Mouse (Mus musculus): Measurements from ENCODE around the gene Ninj1. TPM values are rescaled to one million over a fixed set of nuclear protein-coding genes. Genes with fewer than 3 reads are reported as not detected.

The Ninj1 gene
- polyA plus RNA-seq, 1 experiment from 2014 or later, result 52.5 TPM

DNA sequence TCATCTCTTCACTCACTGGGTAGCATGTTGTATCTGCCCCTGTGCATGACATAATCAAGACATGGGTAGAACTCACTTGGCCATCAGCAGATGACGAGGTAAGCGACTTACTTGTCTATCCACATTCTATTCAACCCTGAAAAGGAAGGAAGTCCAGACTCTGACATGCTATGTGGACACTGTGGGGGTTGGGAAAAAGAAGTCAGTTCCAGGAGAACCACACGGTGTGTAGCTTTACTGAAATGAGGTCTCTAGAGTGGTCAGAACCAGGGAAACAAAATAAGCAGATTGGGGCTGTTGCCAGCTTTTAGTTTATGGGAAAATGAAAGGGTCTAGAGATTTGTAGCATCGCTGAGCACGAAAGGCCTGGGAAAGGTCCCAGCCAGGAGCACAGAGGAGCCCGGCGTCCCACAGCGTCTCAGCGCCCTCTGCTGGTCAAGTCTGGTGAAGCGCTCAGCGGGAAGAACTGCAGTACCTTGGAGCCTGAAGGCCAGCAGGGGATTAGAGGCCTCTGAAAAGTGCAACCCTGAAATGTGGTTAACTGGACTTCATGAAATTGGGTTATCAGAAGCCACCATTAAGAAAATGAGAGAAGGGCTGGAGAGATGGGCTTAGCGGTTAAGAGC is 14.2 kb upstream of the Ninj1 start:
- no peaks in the 10 kb centered on the region for H3K9me3 ChIP-seq
- H3K36me3 ChIP-seq, result no peaks in the 10 kb centered on the region
- no peak overlapping the region for H3K27ac ChIP-seq
- H3K9ac ChIP-seq, result no peak overlapping the region
- no peak overlapping the region for H3K4me2 ChIP-seq
- WGBS, result 7% methylated on average over 12 of the region's 12 CpGs
- no peak overlapping the region for H3K4me3 ChIP-seq (replicated peaks)
- ATAC-seq (ENCODE audit: insufficient read depth, low FRiP score, low read depth), result peak; percentile 67
- H3K4me1 ChIP-seq, result no peaks in the 10 kb centered on the region
- H3K27me3 ChIP-seq (replicated peaks), result no peaks in the 10 kb centered on the region

DNA sequence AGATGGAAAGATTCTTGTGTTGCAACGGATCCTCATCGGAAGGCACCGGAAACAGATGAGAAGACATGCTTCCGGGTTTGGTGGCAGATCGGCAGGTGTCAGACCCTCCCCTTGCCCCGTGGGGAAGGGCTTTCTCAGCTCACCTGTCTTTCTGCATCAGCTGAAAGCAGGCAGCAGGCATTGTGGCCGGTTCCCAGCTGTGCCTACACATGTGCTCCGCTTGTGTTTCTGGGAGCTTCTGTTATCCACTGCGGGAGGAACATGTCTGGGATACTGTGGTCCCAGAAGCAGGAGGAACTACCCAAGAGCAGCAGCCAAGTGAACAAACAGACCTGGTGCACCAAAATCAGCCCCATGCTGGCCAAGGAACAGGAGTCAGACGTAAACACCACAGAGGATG is 11.8 kb upstream of the Ninj1 start:
- Histone ChIP-seq H3K27me3 (replicated peaks) (no peaks in the 10 kb centered on the region), H3K9me3 (no peaks in the 10 kb centered on the region), H3K4me2 (no peak overlapping the region), H3K27ac (no peak overlapping the region), H3K4me1 (peaks cover 6% of the 10 kb centered on the region; the same call in 1 of the 2 replicates), H3K9ac (no peak overlapping the region), H3K4me3 (replicated peaks) (no peak overlapping the region), H3K36me3 (no peaks in the 10 kb centered on the region)
- 73% methylated on average over 10 of the region's 10 CpGs for WGBS
- no peak for ATAC-seq (ENCODE audit: insufficient read depth, low FRiP score, low read depth)

DNA sequence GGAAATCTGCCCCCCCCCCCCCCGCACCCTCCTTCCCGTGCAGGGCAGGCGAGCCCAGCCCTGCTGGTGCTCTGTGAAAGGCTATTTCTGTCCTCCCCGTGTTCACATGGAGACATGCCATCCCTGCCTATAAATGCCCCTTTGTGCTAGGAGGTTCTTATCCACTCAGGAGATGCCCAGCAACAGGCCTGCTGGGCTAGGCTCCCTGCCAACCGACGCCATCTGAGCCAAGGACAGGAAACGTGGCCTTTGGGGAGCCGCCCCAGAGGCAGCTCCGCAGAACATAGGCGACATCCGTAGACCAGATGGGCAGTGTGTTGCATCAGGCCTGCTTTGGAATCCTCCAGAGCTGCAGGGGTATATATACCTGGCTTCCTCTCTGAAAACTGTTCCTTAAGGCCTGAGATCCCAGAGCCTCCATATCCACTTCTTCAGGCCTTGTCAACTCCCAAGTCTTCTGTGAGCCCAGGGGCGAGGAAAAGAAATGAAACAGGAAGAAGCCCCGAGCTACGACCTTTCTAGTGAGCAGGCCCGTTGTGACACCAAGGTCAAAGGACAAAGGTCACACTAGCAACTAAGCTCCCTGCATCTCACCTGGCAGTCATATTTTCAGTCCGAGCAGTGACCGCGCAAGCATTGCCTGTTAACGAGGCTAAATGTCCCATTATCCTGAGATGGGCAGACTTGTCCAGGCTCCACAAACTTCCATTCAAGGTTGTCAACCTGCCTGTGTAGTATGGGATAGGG is 8.3 kb upstream of the Ninj1 start:
- Histone ChIP-seq H3K4me1 (peaks cover 18% of the 10 kb centered on the region), H3K4me2 (no peak overlapping the region), H3K27me3 (replicated peaks) (no peaks in the 10 kb centered on the region), H3K36me3 (no peaks in the 10 kb centered on the region), H3K9me3 (no peaks in the 10 kb centered on the region), H3K27ac (no peak overlapping the region), H3K9ac (no peak overlapping the region), H3K4me3 (replicated peaks) (no peak overlapping the region)
- WGBS, result 68% methylated on average over 19 of the region's 19 CpGs
- ATAC-seq (ENCODE audit: insufficient read depth, low FRiP score, low read depth), result peak; percentile 48; the same call in 1 of the 2 replicates

DNA sequence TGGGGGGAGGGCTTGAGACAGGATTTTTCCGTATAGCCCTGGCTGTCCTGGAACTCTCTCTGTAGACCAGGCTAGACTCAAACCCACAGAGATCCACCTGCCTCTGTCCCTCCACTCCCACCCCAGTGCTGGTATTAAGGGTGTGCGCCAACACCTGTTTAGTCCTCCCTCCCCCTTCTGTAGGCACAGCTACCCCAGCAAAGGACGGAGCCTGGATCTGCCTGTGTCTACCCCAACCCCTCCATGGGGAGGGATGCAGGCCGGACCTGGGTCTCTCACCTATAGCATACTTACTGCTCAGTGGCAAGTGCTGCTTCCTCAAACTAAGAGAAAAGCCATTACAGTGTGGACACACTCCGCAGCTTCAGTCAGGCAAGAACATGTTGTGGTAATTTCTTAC is 7.0 kb upstream of the Ninj1 start:
- H3K36me3 ChIP-seq, result no peaks in the 10 kb centered on the region
- no peak overlapping the region for H3K4me2 ChIP-seq
- H3K4me3 ChIP-seq (replicated peaks), result no peak overlapping the region
- no peak for ATAC-seq (ENCODE audit: insufficient read depth, low FRiP score, low read depth)
- H3K4me1 ChIP-seq, result peaks cover 18% of the 10 kb centered on the region
- no peaks in the 10 kb centered on the region for H3K9me3 ChIP-seq
- H3K27me3 ChIP-seq (replicated peaks), result no peaks in the 10 kb centered on the region
- WGBS, result 80% methylated on average over 5 of the region's 5 CpGs
- H3K9ac ChIP-seq, result no peak overlapping the region
- no peak overlapping the region for H3K27ac ChIP-seq

DNA sequence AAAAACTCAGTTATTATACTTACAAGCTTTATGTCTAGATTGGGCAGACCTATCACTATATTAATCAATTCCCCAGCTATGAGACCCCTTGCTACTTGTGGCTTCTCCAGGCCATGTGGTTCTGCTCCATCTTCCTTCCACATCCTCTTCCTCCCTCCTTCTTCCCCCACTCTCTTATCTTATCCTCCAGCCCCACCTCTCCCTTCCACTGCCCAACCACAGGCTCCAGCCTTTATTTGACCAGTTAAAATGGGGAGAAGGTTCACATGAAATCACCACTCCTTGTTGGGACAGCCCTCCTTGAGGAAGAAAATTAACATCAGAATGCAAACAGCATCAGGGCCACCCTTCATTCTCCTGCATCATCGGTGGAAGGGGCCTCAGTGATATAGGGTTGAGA is 6.6 kb upstream of the Ninj1 start:
- Histone ChIP-seq H3K4me1 (peaks cover 18% of the 10 kb centered on the region), H3K27me3 (replicated peaks) (no peaks in the 10 kb centered on the region), H3K4me2 (no peak overlapping the region), H3K27ac (no peak overlapping the region), H3K4me3 (replicated peaks) (no peak overlapping the region), H3K36me3 (no peaks in the 10 kb centered on the region), H3K9me3 (no peaks in the 10 kb centered on the region), H3K9ac (no peak overlapping the region)
- no peak for ATAC-seq (ENCODE audit: insufficient read depth, low FRiP score, low read depth)
- 40% methylated on average over 1 of the region's 1 CpGs for WGBS

DNA sequence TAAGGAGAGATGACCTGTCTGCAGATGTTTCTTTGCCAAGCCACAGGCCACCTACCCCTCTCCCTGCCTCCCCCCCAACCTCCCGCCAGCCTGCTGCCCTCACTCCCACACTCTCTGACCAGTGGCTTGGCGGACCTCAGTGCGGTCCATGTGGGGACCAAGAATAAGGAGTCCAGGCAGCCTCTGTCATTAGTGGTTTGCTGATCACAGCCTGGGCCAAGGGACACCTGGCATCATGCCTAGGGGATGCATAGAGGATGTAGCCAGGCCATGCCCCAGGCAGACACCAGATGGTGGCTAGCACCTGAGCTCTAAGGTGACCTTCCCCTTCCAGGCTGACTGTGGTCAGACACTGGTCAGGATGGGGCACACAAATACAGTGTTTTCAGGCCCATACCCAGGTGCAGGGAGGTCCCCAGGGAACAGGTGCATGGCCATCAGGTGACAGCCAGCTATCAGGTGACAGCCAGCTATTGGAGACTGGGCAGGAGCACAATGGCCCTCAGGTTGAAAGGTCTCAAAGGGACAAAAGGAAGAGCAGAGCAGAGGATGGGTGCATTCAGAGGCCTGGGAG is 5.8 kb upstream of the Ninj1 start:
- WGBS, result 86% methylated on average over 3 of the region's 3 CpGs
- no peaks in the 10 kb centered on the region for H3K9me3 ChIP-seq
- no peak for ATAC-seq (ENCODE audit: insufficient read depth, low FRiP score, low read depth)
- H3K36me3 ChIP-seq, result no peaks in the 10 kb centered on the region
- no peak overlapping the region for H3K4me3 ChIP-seq (replicated peaks)
- no peaks in the 10 kb centered on the region for H3K27me3 ChIP-seq (replicated peaks)
- peaks cover 21% of the 10 kb centered on the region for H3K4me1 ChIP-seq
- H3K27ac ChIP-seq, result no peak overlapping the region
- H3K4me2 ChIP-seq, result no peak overlapping the region
- H3K9ac ChIP-seq, result no peak overlapping the region

DNA sequence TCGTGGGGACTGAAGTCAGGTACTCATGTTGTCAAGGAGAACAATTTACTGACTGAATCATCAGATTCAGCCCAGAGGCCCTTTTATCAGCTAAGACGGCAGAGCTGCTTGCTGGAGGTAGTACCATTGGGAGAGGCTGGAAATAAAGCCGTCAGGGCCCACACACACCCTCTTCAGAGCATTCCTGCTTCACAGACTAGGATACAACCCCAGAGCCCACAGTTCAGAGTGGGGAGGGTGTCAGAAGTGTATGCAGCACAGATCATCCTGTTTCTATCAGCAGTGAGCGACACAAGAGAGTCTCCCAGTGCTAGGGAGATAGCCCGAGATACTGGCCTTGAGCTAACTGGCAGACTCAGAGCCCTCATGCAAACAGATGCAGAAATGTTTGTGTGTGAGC is 4.1 kb upstream of the Ninj1 start:
- Histone ChIP-seq H3K36me3 (no peaks in the 10 kb centered on the region), H3K27ac (no peak overlapping the region), H3K9me3 (no peaks in the 10 kb centered on the region), H3K27me3 (replicated peaks) (no peaks in the 10 kb centered on the region), H3K4me3 (replicated peaks) (no peak overlapping the region), H3K4me2 (no peak overlapping the region), H3K9ac (no peak overlapping the region), H3K4me1 (peaks cover 32% of the 10 kb centered on the region)
- no peak for ATAC-seq (ENCODE audit: insufficient read depth, low FRiP score, low read depth)
- WGBS, result 32% methylated on average over 5 of the region's 5 CpGs

DNA sequence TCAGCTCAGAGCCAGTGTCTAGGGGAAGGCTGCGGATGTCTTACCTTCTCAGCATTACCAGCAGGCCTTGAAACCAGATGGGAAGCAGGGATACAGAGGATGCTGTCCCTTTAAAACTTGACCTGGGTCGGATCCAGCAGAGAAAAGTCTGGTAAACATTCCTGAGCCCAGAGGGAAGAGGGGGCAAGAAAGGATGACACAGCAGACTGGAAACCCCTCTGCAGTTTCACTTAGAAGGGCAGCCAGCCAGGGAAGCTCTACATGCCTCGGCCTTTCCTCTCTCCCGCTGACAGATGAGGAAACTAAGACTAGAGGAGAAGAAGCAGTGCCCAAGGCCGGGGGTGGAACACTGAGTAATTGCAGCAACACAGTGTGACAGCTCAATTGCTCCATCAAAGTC is 3.6 kb upstream of the Ninj1 start:
- Histone ChIP-seq H3K36me3 (no peaks in the 10 kb centered on the region), H3K9me3 (no peaks in the 10 kb centered on the region), H3K27me3 (replicated peaks) (no peaks in the 10 kb centered on the region), H3K27ac (no peak overlapping the region), H3K4me1 (peaks cover 37% of the 10 kb centered on the region), H3K4me2 (no peak overlapping the region), H3K4me3 (replicated peaks) (no peak overlapping the region), H3K9ac (no peak overlapping the region)
- ATAC-seq (ENCODE audit: insufficient read depth, low FRiP score, low read depth), result no peak
- WGBS, result 32% methylated on average over 5 of the region's 5 CpGs

DNA sequence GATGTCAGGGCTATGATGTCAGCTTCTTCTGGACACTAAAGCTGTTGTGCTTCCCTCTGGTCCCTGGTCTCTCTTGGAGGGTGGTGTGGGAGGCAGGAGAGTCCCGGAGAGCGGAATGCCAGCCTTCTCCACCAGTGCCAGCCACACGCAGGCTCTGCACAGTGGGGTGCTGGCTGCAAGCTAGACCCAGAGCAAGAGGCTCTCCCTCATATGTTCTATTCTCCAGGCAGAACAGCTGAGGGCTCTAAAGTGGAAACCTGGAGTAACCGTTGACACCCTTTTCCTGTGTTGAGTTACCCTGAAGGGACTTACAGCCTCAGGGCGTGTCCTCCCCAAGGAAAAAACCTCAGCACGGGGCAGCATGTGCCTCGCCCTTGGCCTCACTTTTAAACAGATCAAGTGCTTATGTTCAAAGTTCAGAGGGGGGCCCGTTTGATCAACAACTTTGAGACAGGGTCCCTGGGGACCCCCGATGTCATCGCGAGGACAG is 442 bp upstream of the Ninj1 start:
- Histone ChIP-seq H3K4me2 (peak overlapping the region; percentile 97), H3K27me3 (replicated peaks) (no peaks in the 10 kb centered on the region), H3K27ac (peak overlapping the region; percentile 73), H3K4me3 (replicated peaks) (peak overlapping the region; percentile 84), H3K9me3 (no peaks in the 10 kb centered on the region), H3K36me3 (no peaks in the 10 kb centered on the region), H3K4me1 (peaks cover 61% of the 10 kb centered on the region), H3K9ac (0 out of 2 replicates have a peak overlapping the region, but pooled peaks have one; percentile 39)
- ATAC-seq (ENCODE audit: insufficient read depth, low FRiP score, low read depth), result peak; percentile 24
- WGBS, result 18% methylated on average over 11 of the region's 11 CpGs

DNA sequence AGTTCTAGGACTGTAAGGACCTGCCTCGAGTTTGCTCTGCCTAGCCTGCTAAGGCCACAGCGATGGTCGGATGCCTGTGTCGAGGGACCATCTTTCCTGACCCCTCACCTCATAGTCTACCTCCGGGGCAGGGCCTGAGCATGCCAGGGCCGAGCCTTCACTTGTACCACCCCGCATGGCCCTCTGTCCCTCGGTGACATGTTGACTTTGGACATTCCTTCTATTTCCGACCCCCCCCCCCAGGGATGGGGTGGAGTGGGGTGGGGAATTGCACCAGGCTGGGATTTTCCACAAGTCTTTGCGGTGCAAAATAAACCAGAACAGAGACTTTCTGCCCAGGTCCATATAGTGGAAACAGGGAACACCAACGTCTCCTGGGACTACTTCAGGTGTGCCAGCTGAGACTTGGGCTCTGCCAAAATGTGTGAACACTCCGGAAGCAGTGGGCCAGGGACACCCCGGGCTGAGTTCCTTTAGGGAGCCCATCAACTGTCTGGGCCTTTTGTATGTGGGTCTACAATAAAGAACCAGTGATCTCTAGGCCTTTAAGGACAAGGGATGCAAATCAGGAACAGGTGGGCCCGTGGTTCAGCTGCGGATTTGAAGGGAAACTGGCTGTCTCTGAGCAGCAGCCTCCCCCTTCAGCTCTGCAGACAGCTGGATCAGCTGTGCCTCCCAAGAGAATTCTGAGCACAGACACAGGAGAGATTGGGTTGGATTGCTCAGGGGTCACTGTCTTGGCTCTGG is 1.1 kb downstream of the Ninj1 start:
- ATAC-seq (ENCODE audit: insufficient read depth, low FRiP score, low read depth), result no peak; the same call in 1 of the 2 replicates
- H3K9me3 ChIP-seq, result no peaks in the 10 kb centered on the region
- 23% methylated on average over 15 of the region's 15 CpGs for WGBS
- H3K4me1 ChIP-seq, result peaks cover 55% of the 10 kb centered on the region
- 0 out of 2 replicates have a peak overlapping the region, but pooled peaks have one; percentile 77 for H3K9ac ChIP-seq
- H3K27me3 ChIP-seq (replicated peaks), result no peaks in the 10 kb centered on the region
- peak overlapping the region; percentile 97 for H3K4me2 ChIP-seq
- peak overlapping the region; percentile 84 for H3K4me3 ChIP-seq (replicated peaks)
- H3K36me3 ChIP-seq, result no peaks in the 10 kb centered on the region
- H3K27ac ChIP-seq, result 0 out of 2 replicates have a peak overlapping the region, but pooled peaks have one; percentile 62

DNA sequence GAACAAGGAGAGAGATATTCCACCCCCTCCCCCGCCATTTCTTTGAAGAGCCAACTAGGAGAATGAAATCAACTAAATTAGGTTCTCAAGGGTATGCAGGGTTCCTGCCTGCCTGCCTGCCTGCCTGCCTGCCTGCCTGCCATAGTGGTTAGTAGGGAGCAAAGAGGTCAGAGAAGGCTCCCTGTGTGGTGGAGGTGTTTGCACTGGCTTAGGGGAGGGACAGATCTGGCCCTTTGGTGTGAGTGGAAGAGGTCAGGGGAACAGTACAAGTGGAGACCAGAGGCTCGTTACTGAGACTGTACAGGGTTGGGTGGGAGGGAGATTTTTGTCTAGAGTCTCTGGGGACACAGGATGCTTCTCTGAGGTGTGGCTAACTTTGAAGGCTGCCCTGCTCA is 1.7 kb downstream of the Ninj1 start:
- 56% methylated on average over 2 of the region's 2 CpGs for WGBS

More for the DNA sequence above, 1.7 kb downstream of the Ninj1 start:
- Histone ChIP-seq H3K4me3 (replicated peaks) (no peak overlapping the region), H3K36me3 (no peaks in the 10 kb centered on the region), H3K4me2 (peak overlapping the region; percentile 97; the same call in 1 of the 2 replicates), H3K4me1 (peaks cover 50% of the 10 kb centered on the region), H3K9me3 (no peaks in the 10 kb centered on the region), H3K27ac (no peak overlapping the region), H3K9ac (no peak overlapping the region), H3K27me3 (replicated peaks) (no peaks in the 10 kb centered on the region)
- no peak for ATAC-seq (ENCODE audit: insufficient read depth, low FRiP score, low read depth)

Measured in stomach, embryonic 15.5 days (tissue).